8 mouse cellular contexts compared by ENCODE assay signal in genomic region chr15:88839271-88839670, GRCm38 (mm10). TPM values are rescaled to one million over a fixed set of nuclear protein-coding genes. Genes with fewer than 3 reads are reported as not detected.
DNase-seq lines count a peak whose midpoint lies in the region; ATAC-seq and TF ChIP-seq lines count a peak whose summit lies in the region.

No protein-coding gene starts in this region.

- H3K9me3 ChIP-seq in embryonic facial prominence, embryonic 11.5 days (replicated peaks; ENCODE audit: control insufficient read depth, low read length), result no peaks in the 10 kb centered on the region
- H3K9me3 ChIP-seq in limb, embryonic 13.5 days, result no peaks in the 10 kb centered on the region
- no peaks in the 10 kb centered on the region for H3K9me3 ChIP-seq in midbrain, postnatal 0 days (ENCODE audit: low read length)

- no peak overlapping the region for H3K4me2 ChIP-seq in embryonic facial prominence, embryonic 11.5 days (ENCODE audit: low read depth, low read length)
- H3K4me2 ChIP-seq in limb, embryonic 13.5 days (replicated peaks), result peak overlapping the region; percentile 37
- no peak overlapping the region for H3K4me2 ChIP-seq in midbrain, postnatal 0 days (ENCODE audit: low read depth, low read length, poor library complexity, severe bottlenecking)

- H3K4me1 ChIP-seq in embryonic facial prominence, embryonic 11.5 days (ENCODE audit: control insufficient read depth, insufficient read depth, low read length), result peaks cover 9% of the 10 kb centered on the region; the same call in 1 of the 2 replicates
- peaks cover 64% of the 10 kb centered on the region for H3K4me1 ChIP-seq in limb, embryonic 13.5 days
- H3K4me1 ChIP-seq in midbrain, postnatal 0 days (ENCODE audit: insufficient read depth, low read length), result 0 out of 2 replicates have a peak, but pooled peaks cover 4% of the 10 kb centered on the region

- H3K4me3 ChIP-seq in embryonic facial prominence, embryonic 11.5 days (ENCODE audit: low read depth, low read length), result no peak overlapping the region
- H3K4me3 ChIP-seq in limb, embryonic 13.5 days, result no peak overlapping the region
- H3K4me3 ChIP-seq in midbrain, postnatal 0 days (ENCODE audit: low read depth, low read length), result no peak overlapping the region

- ATAC-seq in embryonic facial prominence, embryonic 11.5 days (replicated peaks; ENCODE audit: insufficient number of reproducible peaks, low FRiP score, low TSS enrichment, low read depth), result peak; percentile 26; the same call in 1 of the 2 replicates
- peak; percentile 84 for ATAC-seq in limb, embryonic 13.5 days (ENCODE audit: low FRiP score, low read depth)
- peak; percentile 66 for ATAC-seq in midbrain, postnatal 0 days (ENCODE audit: low FRiP score)

- no peak for TF ChIP-seq CTCF in midbrain, postnatal 0 days (IDR thresholded peaks at IDR 0.05)

- 28% methylated on average over 9 of the region's 9 CpGs for WGBS in embryonic facial prominence, embryonic 11.5 days
- 15% methylated on average over 9 of the region's 9 CpGs for WGBS in limb, embryonic 13.5 days
- WGBS in midbrain, postnatal 0 days, result 38% methylated on average over 9 of the region's 9 CpGs

- H3K36me3 ChIP-seq in embryonic facial prominence, embryonic 11.5 days (replicated peaks; ENCODE audit: control insufficient read depth, insufficient read depth, low read depth, low read length), result no peaks in the 10 kb centered on the region
- H3K36me3 ChIP-seq in limb, embryonic 13.5 days, result no peaks in the 10 kb centered on the region
- no peaks in the 10 kb centered on the region for H3K36me3 ChIP-seq in midbrain, postnatal 0 days (ENCODE audit: insufficient read depth, low read length)

- H3K9ac ChIP-seq in embryonic facial prominence, embryonic 11.5 days (replicated peaks; ENCODE audit: low read length), result peak overlapping the region; percentile 18; the same call in 1 of the 2 replicates
- H3K9ac ChIP-seq in limb, embryonic 13.5 days, result peak overlapping the region; percentile 31; the same call in 1 of the 2 replicates
- no peak overlapping the region; the same call in 1 of the 2 replicates for H3K9ac ChIP-seq in midbrain, postnatal 0 days (replicated peaks; ENCODE audit: low read length, poor library complexity, severe bottlenecking)

- H3K27me3 ChIP-seq in embryonic facial prominence, embryonic 11.5 days (ENCODE audit: control insufficient read depth, insufficient read depth, low read length), result no peaks in the 10 kb centered on the region
- no peaks in the 10 kb centered on the region for H3K27me3 ChIP-seq in limb, embryonic 13.5 days
- no peaks in the 10 kb centered on the region for H3K27me3 ChIP-seq in midbrain, postnatal 0 days (ENCODE audit: insufficient read depth, low read length)

- H3K27ac ChIP-seq in embryonic facial prominence, embryonic 11.5 days (replicated peaks; ENCODE audit: low read depth, low read length), result 0 out of 2 replicates have a peak overlapping the region, but pooled peaks have one; percentile 28
- peak overlapping the region; percentile 80 for H3K27ac ChIP-seq in limb, embryonic 13.5 days
- 0 out of 2 replicates have a peak overlapping the region, but pooled peaks have one; percentile 18 for H3K27ac ChIP-seq in midbrain, postnatal 0 days (ENCODE audit: low read depth, low read length)

- peak; percentile 75 for DNase-seq in adrenal gland, adult 2 months
- DNase-seq in embryonic facial prominence, embryonic 11.5 days (ENCODE audit: low spot score), result peak; percentile 35
- DNase-seq in heart, adult 9 months (ENCODE audit: low spot score in 2 of 2), result peak; percentile 88 to 91
- DNase-seq in kidney, adult 8-10 months, result peak; percentile 67 to 80
- peak; percentile 78 for DNase-seq in midbrain, postnatal 0 days (ENCODE audit: low spot score)
- no peak for DNase-seq in thymus, postnatal 4 days
- DNase-seq in spleen, postnatal 4 days (ENCODE audit: low spot score in 2 of 2), result no peak

RNA-seq across cellular contexts. Expression of gene Creld2, which starts 19.8 kb away (rescaled TPM):
- total RNA-seq in adrenal gland, adult 2 months (2021), result 10 to 100 TPM; 44.8 to 45.6 TPM
- polyA plus RNA-seq in adrenal gland, adult 2 months (2012; rRNA removed), result 25.5 and 25.7 TPM in 2 replicates
- polyA plus RNA-seq in embryonic facial prominence, embryonic 11.5 days (2014; fragmentation: Nextera tagmentation; extraction: Ambion mirVana), result 76.6 and 77.6 TPM in 2 replicates
- 83.4 and 86.1 TPM in 2 replicates for polyA plus RNA-seq in limb, embryonic 13.5 days (2015; fragmentation: Nextera tagmentation; extraction: Ambion mirVana)
- 25.4 and 31.5 TPM in 2 replicates for total RNA-seq in midbrain, postnatal 0 days (2014; rRNA removed)
- 38.2 and 41.7 TPM in 2 replicates for polyA plus RNA-seq in midbrain, postnatal 0 days (2015; fragmentation: Nextera tagmentation; extraction: Ambion mirVana)

RNA-seq across cellular contexts. Expression of gene Alg12, which starts 20.2 kb away (rescaled TPM):
- total RNA-seq in adrenal gland, adult 2 months (2021), result 10 to 100 TPM; 15.2 to 19.2 TPM
- polyA plus RNA-seq in adrenal gland, adult 2 months (2012; rRNA removed), result 20.4 and 21.2 TPM in 2 replicates
- polyA plus RNA-seq in embryonic facial prominence, embryonic 11.5 days (2014; fragmentation: Nextera tagmentation; extraction: Ambion mirVana), result 11.0 and 11.3 TPM in 2 replicates
- polyA plus RNA-seq in limb, embryonic 13.5 days (2015; fragmentation: Nextera tagmentation; extraction: Ambion mirVana), result 10.2 and 11.6 TPM in 2 replicates
- 9.3 and 11.5 TPM in 2 replicates for total RNA-seq in midbrain, postnatal 0 days (2014; rRNA removed)
- polyA plus RNA-seq in midbrain, postnatal 0 days (2015; fragmentation: Nextera tagmentation; extraction: Ambion mirVana), result 5.5 and 7.0 TPM in 2 replicates

RNA-seq across cellular contexts. Expression of gene Pim3, which starts 22.7 kb away (rescaled TPM):
- total RNA-seq in adrenal gland, adult 2 months (2021), result 100 to 1,000 TPM in 1 of 2 experiments, 10 to 100 TPM in 1; 71.7 to 105 TPM
- 156 and 157 TPM in 2 replicates for polyA plus RNA-seq in adrenal gland, adult 2 months (2012; rRNA removed)
- 34.5 and 37.4 TPM in 2 replicates for polyA plus RNA-seq in embryonic facial prominence, embryonic 11.5 days (2014; fragmentation: Nextera tagmentation; extraction: Ambion mirVana)
- polyA plus RNA-seq in limb, embryonic 13.5 days (2015; fragmentation: Nextera tagmentation; extraction: Ambion mirVana), result 50.7 and 52.2 TPM in 2 replicates
- total RNA-seq in midbrain, postnatal 0 days (2014; rRNA removed), result 78.0 and 95.4 TPM in 2 replicates
- polyA plus RNA-seq in midbrain, postnatal 0 days (2015; fragmentation: Nextera tagmentation; extraction: Ambion mirVana), result 69.1 and 72.5 TPM in 2 replicates

Comparison
In these comparisons a context has a peak if more than half of its experiments do, and no peak if none do; other contexts are left out.
1. DNase-seq: peak in adrenal gland, adult 2 months (single experiment), embryonic facial prominence, embryonic 11.5 days (single experiment), heart, adult 9 months (2 of 2), kidney, adult 8-10 months (2 of 2) and midbrain, postnatal 0 days (single experiment); none in thymus, postnatal 4 days (single experiment) and spleen, postnatal 4 days (0 of 2).
2. ATAC-seq: peak in every context shown above with its lines; median percentile 84 in limb, embryonic 13.5 days; 66 in midbrain, postnatal 0 days; 26 in embryonic facial prominence, embryonic 11.5 days.
3. H3K27ac ChIP-seq: peak in every context shown above with its lines; median percentile 80 in limb, embryonic 13.5 days; 28 in embryonic facial prominence, embryonic 11.5 days; 18 in midbrain, postnatal 0 days.